Mouse (Mus musculus): ENCODE results near the gene Ski. TPM values are rescaled to one million over a fixed set of nuclear protein-coding genes. Genes with fewer than 3 reads are reported as not detected.
"Not testable (repeated sequence)": the region's sequence is repeated elsewhere in the genome, so short reads cannot be mapped to it uniquely, and the experiment has no call there.

Gene Ski
- polyA plus RNA-seq, 1 experiment from 2014 or later: 12.7 TPM

DNA sequence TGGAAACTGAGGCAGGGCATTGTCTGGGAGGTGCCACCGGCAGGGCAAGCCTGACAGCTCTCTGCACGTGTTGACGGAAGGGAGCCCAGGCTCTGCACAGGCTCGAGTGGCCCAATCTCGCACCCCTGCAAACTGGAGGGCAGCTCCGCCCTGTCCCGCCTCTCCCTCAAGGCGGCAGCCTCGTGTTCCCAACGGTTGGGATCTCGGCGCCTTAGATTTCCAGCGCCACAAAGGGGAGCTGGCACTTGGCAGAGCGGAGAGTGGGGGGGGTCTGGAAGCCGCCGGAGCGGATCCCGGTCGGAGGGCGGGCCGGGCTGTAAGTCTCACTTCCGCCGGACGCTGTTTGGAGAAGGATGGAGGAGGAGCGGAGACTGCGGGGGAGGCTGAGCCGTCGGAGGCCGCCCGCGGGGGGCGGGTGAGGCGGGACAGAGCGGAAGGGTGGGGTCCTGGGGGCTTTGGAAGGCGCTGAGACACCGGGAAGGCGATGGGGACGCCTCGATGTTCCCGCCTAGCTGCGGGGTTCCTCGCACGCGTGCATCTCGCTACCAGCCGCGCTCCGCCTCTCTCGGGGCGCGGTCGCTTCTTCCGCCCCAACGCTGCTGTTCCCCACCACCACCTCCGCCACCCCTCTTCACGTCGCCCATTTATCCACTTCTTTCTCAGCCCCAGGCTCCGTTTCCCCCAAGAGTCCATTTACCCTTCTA lies 27.4 kb upstream of the Ski start, which contains the start of gene Faap20:
Faap20 (plus strand) TSS at position 155 of the 704 bp plus-strand sequence.
- Histone ChIP-seq H3K27ac (ENCODE audit: low read depth, low read length) (peak within 1 kb of the TSS; percentile 94), H3K9me3 (ENCODE audit: control insufficient read depth, low read length) (no peaks in the 10 kb centered on the region; the same call in 1 of the 2 replicates), H3K4me3 (ENCODE audit: low read depth, low read length) (peak within 1 kb of the TSS; percentile 67), H3K9ac (ENCODE audit: low read length) (peak within 1 kb of the TSS; percentile 88), H3K4me2 (peak within 1 kb of the TSS; percentile 96), H3K36me3 (ENCODE audit: control insufficient read depth, insufficient read depth, low read length) (no peaks in the 10 kb centered on the region), H3K27me3 (ENCODE audit: control insufficient read depth, insufficient read depth, low read length) (no peaks in the 10 kb centered on the region), H3K4me1 (ENCODE audit: control insufficient read depth, insufficient read depth, low read length) (peaks cover 20% of the 10 kb centered on the region)
- DNase-seq (ENCODE audit: low spot score, missing footprints): peak; percentile 98
- ATAC-seq (ENCODE audit: low FRiP score): peak; percentile 90
- under 1% methylated on average over 56 of the region's 58 CpGs for WGBS

GRCm38 (mm10) chr4:155249257-155249647 lies 26.9 kb upstream of the Ski start:
- H3K27me3 ChIP-seq (ENCODE audit: control insufficient read depth, insufficient read depth, low read length): no peaks in the 10 kb centered on the region
- H3K4me3 ChIP-seq (ENCODE audit: low read depth, low read length): peak overlapping the region; percentile 67
- ATAC-seq (ENCODE audit: low FRiP score) (peak; percentile 77), DNase-seq (ENCODE audit: low spot score, missing footprints) (peak; percentile 100)
- H3K4me2 ChIP-seq: peak overlapping the region; percentile 96
- H3K9me3 ChIP-seq (ENCODE audit: control insufficient read depth, low read length): no peaks in the 10 kb centered on the region; the same call in 1 of the 2 replicates
- whole genome bisulfite sequencing: 0% methylated on average over 9 of the region's 9 CpGs
- H3K36me3 ChIP-seq (ENCODE audit: control insufficient read depth, insufficient read depth, low read length): no peaks in the 10 kb centered on the region
- peaks cover 20% of the 10 kb centered on the region for H3K4me1 ChIP-seq (ENCODE audit: control insufficient read depth, insufficient read depth, low read length)
- peak overlapping the region; percentile 94 for H3K27ac ChIP-seq (ENCODE audit: low read depth, low read length)
- H3K9ac ChIP-seq (ENCODE audit: low read length): peak overlapping the region; percentile 88

- H3K4me2 ChIP-seq; H3K36me3 ChIP-seq (ENCODE audit: control insufficient read depth, insufficient read depth, low read length); H3K4me3 ChIP-seq (ENCODE audit: low read depth, low read length); H3K27me3 ChIP-seq (ENCODE audit: control insufficient read depth, insufficient read depth, low read length); H3K9ac ChIP-seq (ENCODE audit: low read length); H3K9me3 ChIP-seq (ENCODE audit: control insufficient read depth, low read length); H3K27ac ChIP-seq (ENCODE audit: low read depth, low read length); ATAC-seq (ENCODE audit: low FRiP score); DNase-seq (ENCODE audit: low spot score, missing footprints): not testable (repeated sequence)
- 92% methylated on average over 3 of the region's 3 CpGs for WGBS
- H3K4me1 ChIP-seq (ENCODE audit: control insufficient read depth, insufficient read depth, low read length): peaks cover 20% of the 10 kb centered on the region
These were observed 25.7 kb upstream of the Ski start for GRCm38 (mm10) chr4:155248054-155248453.

- no peak overlapping the region for H3K9ac ChIP-seq (ENCODE audit: low read length)
- DNase-seq (ENCODE audit: low spot score, missing footprints): no peak
- H3K4me1 ChIP-seq (ENCODE audit: control insufficient read depth, insufficient read depth, low read length): peaks cover 16% of the 10 kb centered on the region
- no peak for ATAC-seq (ENCODE audit: low FRiP score)
- H3K4me2 ChIP-seq: no peak overlapping the region
- H3K9me3 ChIP-seq (ENCODE audit: control insufficient read depth, low read length): no peaks in the 10 kb centered on the region; the same call in 1 of the 2 replicates
- H3K27me3 ChIP-seq (ENCODE audit: control insufficient read depth, insufficient read depth, low read length): no peaks in the 10 kb centered on the region
- no peak overlapping the region for H3K27ac ChIP-seq (ENCODE audit: low read depth, low read length)
- H3K36me3 ChIP-seq (ENCODE audit: control insufficient read depth, insufficient read depth, low read length): no peaks in the 10 kb centered on the region
- H3K4me3 ChIP-seq (ENCODE audit: low read depth, low read length): no peak overlapping the region
- WGBS: 86% methylated on average over 12 of the region's 12 CpGs
These were observed 24.3 kb upstream of the Ski start for GRCm38 (mm10) chr4:155246691-155247105.

DNA sequence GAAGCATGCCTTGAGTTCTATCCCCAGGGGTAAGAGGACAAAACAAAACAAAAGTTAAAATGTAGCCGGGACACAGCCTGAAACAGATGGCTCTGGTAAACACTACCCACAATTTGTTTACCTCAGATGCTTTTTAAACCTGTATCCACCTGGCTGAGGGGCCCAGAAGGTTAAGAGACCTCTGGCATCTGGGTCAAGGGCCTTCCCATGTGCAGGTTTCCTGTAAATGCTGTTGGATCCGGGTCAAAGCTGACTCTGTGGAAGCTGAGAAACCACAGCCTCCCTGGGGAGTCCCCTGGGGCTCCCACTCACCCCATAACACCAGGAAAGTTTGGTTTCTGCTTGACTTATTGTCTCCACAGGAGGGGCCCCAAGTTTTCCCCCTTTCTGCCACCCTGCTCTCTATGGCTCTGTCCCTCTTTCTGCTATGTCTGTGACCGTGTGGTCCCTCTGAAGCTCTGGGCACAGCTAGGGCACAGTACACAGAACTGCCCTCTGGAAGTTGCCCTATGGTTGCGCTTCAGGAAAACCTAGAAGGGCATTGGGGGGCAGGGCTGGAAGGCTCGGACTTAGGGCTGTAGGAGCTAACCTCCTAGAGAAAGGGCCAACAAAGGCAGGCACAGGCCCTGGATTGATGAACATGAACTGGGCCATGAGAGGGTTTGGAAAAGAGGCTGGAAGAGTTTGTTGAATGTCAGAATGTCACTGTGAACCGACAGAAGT lies 23.5 kb upstream of the Ski start:
- no peak overlapping the region for H3K4me2 ChIP-seq
- H3K36me3 ChIP-seq (ENCODE audit: control insufficient read depth, insufficient read depth, low read length): no peaks in the 10 kb centered on the region
- WGBS: 76% methylated on average over 6 of the region's 6 CpGs
- ATAC-seq (ENCODE audit: low FRiP score) (no peak), DNase-seq (ENCODE audit: low spot score, missing footprints) (no peak)
- no peak overlapping the region for H3K27ac ChIP-seq (ENCODE audit: low read depth, low read length)
- no peaks in the 10 kb centered on the region; the same call in 1 of the 2 replicates for H3K9me3 ChIP-seq (ENCODE audit: control insufficient read depth, low read length)
- H3K4me3 ChIP-seq (ENCODE audit: low read depth, low read length): no peak overlapping the region
- H3K9ac ChIP-seq (ENCODE audit: low read length): no peak overlapping the region
- no peaks in the 10 kb centered on the region for H3K27me3 ChIP-seq (ENCODE audit: control insufficient read depth, insufficient read depth, low read length)
- peaks cover 9% of the 10 kb centered on the region for H3K4me1 ChIP-seq (ENCODE audit: control insufficient read depth, insufficient read depth, low read length)

DNA sequence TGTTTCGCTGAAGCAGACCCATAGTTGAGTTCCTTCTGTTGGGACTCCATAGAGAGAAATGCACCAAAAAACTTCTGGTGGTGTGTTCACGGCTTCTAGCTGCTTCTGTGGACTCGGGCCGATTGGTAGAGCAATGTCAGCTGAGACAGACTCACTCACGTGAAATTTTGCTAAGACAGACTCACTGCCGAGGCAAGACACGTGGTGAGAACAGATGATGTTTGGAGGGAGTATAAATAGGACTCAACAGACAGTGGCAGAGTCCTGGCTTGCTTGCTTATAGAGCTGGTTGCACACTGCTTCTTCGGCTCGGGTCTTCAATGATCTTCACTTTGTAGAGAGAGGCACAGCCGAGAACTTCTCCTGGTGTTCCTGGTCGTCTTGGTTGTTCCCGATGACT lies 20.8 kb upstream of the Ski start:
- H3K27ac ChIP-seq (ENCODE audit: low read depth, low read length): no peak overlapping the region
- H3K9me3 ChIP-seq (ENCODE audit: control insufficient read depth, low read length): no peaks in the 10 kb centered on the region; the same call in 1 of the 2 replicates
- no peak for DNase-seq (ENCODE audit: low spot score, missing footprints)
- ATAC-seq (ENCODE audit: low FRiP score): no peak
- H3K4me1 ChIP-seq (ENCODE audit: control insufficient read depth, insufficient read depth, low read length): no peaks in the 10 kb centered on the region
- no peaks in the 10 kb centered on the region for H3K36me3 ChIP-seq (ENCODE audit: control insufficient read depth, insufficient read depth, low read length)
- no peak overlapping the region for H3K4me2 ChIP-seq
- H3K4me3 ChIP-seq (ENCODE audit: low read depth, low read length): no peak overlapping the region
- no peaks in the 10 kb centered on the region for H3K27me3 ChIP-seq (ENCODE audit: control insufficient read depth, insufficient read depth, low read length)
- WGBS: 88% methylated on average over 12 of the region's 12 CpGs
- no peak overlapping the region for H3K9ac ChIP-seq (ENCODE audit: low read length)

DNA sequence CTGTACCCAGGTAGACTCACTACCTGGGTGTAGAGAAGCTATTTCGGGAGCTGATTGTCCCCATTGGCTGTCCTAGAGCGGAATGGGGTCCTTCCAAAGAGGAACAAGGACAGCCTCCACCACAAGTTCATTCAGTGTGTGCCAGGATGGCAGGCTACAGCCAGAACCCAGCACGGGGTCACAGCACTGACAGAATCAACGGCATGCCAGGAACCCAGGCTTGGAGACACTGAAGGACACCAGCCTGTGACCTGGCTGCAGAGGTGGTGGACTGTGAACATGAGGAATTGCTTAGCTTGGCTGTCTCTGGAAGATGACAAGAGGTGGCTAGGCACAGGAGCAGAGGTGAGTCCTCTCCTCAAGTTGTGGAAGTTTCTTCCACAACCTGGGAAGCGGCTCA lies 19.9 kb upstream of the Ski start:
- WGBS: 89% methylated on average over 5 of the region's 5 CpGs
- no peak overlapping the region for H3K4me3 ChIP-seq (ENCODE audit: low read depth, low read length)
- H3K9me3 ChIP-seq (ENCODE audit: control insufficient read depth, low read length): no peaks in the 10 kb centered on the region
- no peak for ATAC-seq (ENCODE audit: low FRiP score)
- H3K36me3 ChIP-seq (ENCODE audit: control insufficient read depth, insufficient read depth, low read length): no peaks in the 10 kb centered on the region
- no peak overlapping the region for H3K4me2 ChIP-seq
- no peak for DNase-seq (ENCODE audit: low spot score, missing footprints)
- H3K4me1 ChIP-seq (ENCODE audit: control insufficient read depth, insufficient read depth, low read length): no peaks in the 10 kb centered on the region
- H3K27ac ChIP-seq (ENCODE audit: low read depth, low read length): no peak overlapping the region
- H3K9ac ChIP-seq (ENCODE audit: low read length): no peak overlapping the region
- no peaks in the 10 kb centered on the region for H3K27me3 ChIP-seq (ENCODE audit: control insufficient read depth, insufficient read depth, low read length)

GRCm38 (mm10) chr4:155241789-155242188 lies 19.4 kb upstream of the Ski start:
- no peak overlapping the region for H3K27ac ChIP-seq (ENCODE audit: low read depth, low read length)
- WGBS: 76% methylated on average over 9 of the region's 9 CpGs
- H3K36me3 ChIP-seq (ENCODE audit: control insufficient read depth, insufficient read depth, low read length): no peaks in the 10 kb centered on the region
- no peak overlapping the region for H3K9ac ChIP-seq (ENCODE audit: low read length)
- no peak overlapping the region for H3K4me2 ChIP-seq
- H3K4me3 ChIP-seq (ENCODE audit: low read depth, low read length): no peak overlapping the region
- no peak for DNase-seq (ENCODE audit: low spot score, missing footprints)
- no peaks in the 10 kb centered on the region for H3K27me3 ChIP-seq (ENCODE audit: control insufficient read depth, insufficient read depth, low read length)
- H3K9me3 ChIP-seq (ENCODE audit: control insufficient read depth, low read length): no peaks in the 10 kb centered on the region
- no peak for ATAC-seq (ENCODE audit: low FRiP score)
- H3K4me1 ChIP-seq (ENCODE audit: control insufficient read depth, insufficient read depth, low read length): no peaks in the 10 kb centered on the region

DNA sequence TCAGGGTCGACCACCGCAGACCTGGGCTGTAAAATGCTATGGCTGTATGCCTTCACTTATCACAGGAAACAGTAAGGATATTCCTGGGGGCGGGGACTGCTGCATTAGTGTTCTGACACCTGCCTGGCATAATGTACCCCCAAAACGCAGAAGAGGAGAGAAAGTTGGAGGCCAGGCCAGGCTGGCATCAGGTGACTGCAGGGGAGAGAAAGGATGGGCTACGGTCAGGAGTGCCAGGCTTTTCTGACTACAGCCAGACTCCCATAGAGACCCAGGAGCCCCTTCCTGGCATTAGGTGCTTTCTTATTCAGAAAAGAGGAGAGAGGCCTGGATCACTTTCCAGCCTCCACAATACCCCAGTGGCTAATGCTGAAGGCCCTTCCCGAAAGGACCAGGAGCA lies 17.1 kb upstream of the Ski start:
- DNase-seq (ENCODE audit: low spot score, missing footprints): no peak
- no peak for ATAC-seq (ENCODE audit: low FRiP score)
- no peaks in the 10 kb centered on the region for H3K9me3 ChIP-seq (ENCODE audit: control insufficient read depth, low read length)
- H3K4me1 ChIP-seq (ENCODE audit: control insufficient read depth, insufficient read depth, low read length): peaks cover 13% of the 10 kb centered on the region
- no peak overlapping the region for H3K27ac ChIP-seq (ENCODE audit: low read depth, low read length)
- H3K4me3 ChIP-seq (ENCODE audit: low read depth, low read length): no peak overlapping the region
- no peaks in the 10 kb centered on the region for H3K36me3 ChIP-seq (ENCODE audit: control insufficient read depth, insufficient read depth, low read length)
- H3K4me2 ChIP-seq: no peak overlapping the region
- WGBS: 65% methylated on average over 6 of the region's 6 CpGs
- H3K27me3 ChIP-seq (ENCODE audit: control insufficient read depth, insufficient read depth, low read length): no peaks in the 10 kb centered on the region
- no peak overlapping the region for H3K9ac ChIP-seq (ENCODE audit: low read length)

Measured in midbrain, embryonic 11.5 days (tissue).